Mouse (Mus musculus) bone marrow, adult 2 months (tissue): ENCODE data around the gene Fam193b. TPM values are rescaled to one million over a fixed set of nuclear protein-coding genes. Genes with fewer than 3 reads are reported as not detected.

Source experiments
- H3K27ac ChIP-seq: fragments of 200-500 bp; 2 replicates; pipeline ENCODE4 v1.5.1; 2012; ENCODE audit warnings: low read depth, mild to moderate bottlenecking, control low read depth, inconsistent platforms, low read length; ENCODE audit not compliant: control insufficient read depth, poor library complexity, insufficient read depth
- H3K4me1 ChIP-seq: fragments of 200-500 bp; 2 replicates; pipeline ENCODE4 v1.6.1; 2011; ENCODE audit warnings: low read length; ENCODE audit not compliant: control insufficient read depth, insufficient read depth
- H3K4me3 ChIP-seq: fragments of 200-500 bp; replicated peaks from 2 replicates; pipeline ENCODE3; 2011; ENCODE audit warnings: mild to moderate bottlenecking, low read depth, low read length, control low read depth; ENCODE audit not compliant: control insufficient read depth
- CTCF ChIP-seq: fragments of 200-500 bp; IDR thresholded peaks from 2 replicates; pipeline ENCODE4 v1.5.1; 2011; ENCODE audit warnings: low read length, control low read depth; ENCODE audit not compliant: control insufficient read depth, insufficient read depth
- POLR2A ChIP-seq: fragments of 200-500 bp; IDR thresholded peaks from 2 replicates; pipeline ENCODE4 v1.6.1; 2011; ENCODE audit warnings: low read depth, mild to moderate bottlenecking, control low read depth, low read length, borderline replicate concordance; ENCODE audit not compliant: control insufficient read depth
- WGBS: fragments of 180-500 bp; shearing (Covaris S2); methylation state at CpG from one replicate; pipeline ENCODE4 v1.1.7; 2018; 5-methylcytosine and 5-hydroxymethylcytosine counted together
- polyA plus RNA-seq: library from polyadenylated mRNA; stranded (reverse); fragments of >200 nt; gene quantifications from 2 replicates; pipeline ENCODE4 v1.2.4, GENCODE M21; 2011; ENCODE audit warnings: low replicate concordance; ENCODE audit not compliant: missing spikeins, insufficient read depth, insufficient read length

Gene Fam193b
- polyA plus RNA-seq, 1 experiment = 152 TPM

GRCm38 (mm10) chr13:55504390-55504789 is 66.5 kb downstream of the Fam193b start:
- H3K4me1 ChIP-seq = no peaks in the 10 kb centered on the region

GRCm38 (mm10) chr13:55502405-55502804 is 68.5 kb downstream of the Fam193b start:
- no peak for TF ChIP-seq CTCF
- TF ChIP-seq POLR2A = no peak
- H3K4me3 ChIP-seq = no peak overlapping the region
- H3K27ac ChIP-seq = no peak overlapping the region
- 78% methylated on average over 8 of the region's 8 CpGs for WGBS
- H3K4me1 ChIP-seq = no peaks in the 10 kb centered on the region

More at GRCm38 (mm10) chr13:55504390-55504789, 66.5 kb downstream of the Fam193b start:
- Histone ChIP-seq H3K27ac (no peak overlapping the region), H3K4me3 (no peak overlapping the region)
- TF ChIP-seq POLR2A (no peak), CTCF (no peak)
- WGBS = 87% methylated on average over 5 of the region's 5 CpGs

- TF ChIP-seq CTCF (no peak), POLR2A (no peak)
Measured at GRCm38 (mm10) chr13:55500575-55500974, 70.3 kb downstream of the Fam193b start.

GRCm38 (mm10) chr13:55498906-55499305 is 72.0 kb downstream of the Fam193b start:
- no peaks in the 10 kb centered on the region for H3K4me1 ChIP-seq
- TF ChIP-seq CTCF (no peak), POLR2A (no peak)
- H3K4me3 ChIP-seq = no peak overlapping the region
- no peak overlapping the region for H3K27ac ChIP-seq
- WGBS = 83% methylated on average over 11 of the region's 11 CpGs

More at GRCm38 (mm10) chr13:55500575-55500974, 70.3 kb downstream of the Fam193b start:
- Histone ChIP-seq H3K4me1 (no peaks in the 10 kb centered on the region), H3K4me3 (no peak overlapping the region), H3K27ac (no peak overlapping the region)
- 80% methylated on average over 10 of the region's 10 CpGs for WGBS

GRCm38 (mm10) chr13:55496661-55497060 is 74.3 kb downstream of the Fam193b start:
- Histone ChIP-seq H3K4me1 (no peaks in the 10 kb centered on the region), H3K4me3 (no peak overlapping the region), H3K27ac (no peak overlapping the region)
- TF ChIP-seq POLR2A (no peak), CTCF (no peak)
- WGBS = 83% methylated on average over 6 of the region's 6 CpGs

GRCm38 (mm10) chr13:55495702-55496101 is 75.2 kb downstream of the Fam193b start:
- WGBS = 73% methylated on average over 4 of the region's 4 CpGs
- Histone ChIP-seq H3K4me3 (no peak overlapping the region), H3K4me1 (no peaks in the 10 kb centered on the region), H3K27ac (no peak overlapping the region)
- TF ChIP-seq CTCF (no peak), POLR2A (no peak)

GRCm38 (mm10) chr13:55494883-55495621 is 75.9 kb downstream of the Fam193b start:
- WGBS = 17% methylated on average over 18 of the region's 18 CpGs
- TF ChIP-seq CTCF (no peak), POLR2A (no peak)
- Histone ChIP-seq H3K4me1 (no peaks in the 10 kb centered on the region), H3K4me3 (no peak overlapping the region), H3K27ac (no peak overlapping the region)

GRCm38 (mm10) chr13:55494257-55494656 is 76.7 kb downstream of the Fam193b start:
- 56% methylated on average over 2 of the region's 2 CpGs for WGBS
- TF ChIP-seq CTCF (no peak), POLR2A (no peak)
- H3K27ac ChIP-seq = no peak overlapping the region
- no peaks in the 10 kb centered on the region for H3K4me1 ChIP-seq
- no peak overlapping the region for H3K4me3 ChIP-seq

Other genes with a start within 250 kb of the Fam193b start
- 119 and 194 TPM in 2 replicates for gene Rab24, start 249.2 kb downstream of the Fam193b start, polyA plus RNA-seq
- gene Mxd3, start 241.3 kb downstream of the Fam193b start, polyA plus RNA-seq = 46.2 and 59.0 TPM in 2 replicates
- gene Lman2, start 208.3 kb downstream of the Fam193b start, polyA plus RNA-seq = 31.3 and 50.1 TPM in 2 replicates
- gene Rgs14, start 201.4 kb downstream of the Fam193b start, polyA plus RNA-seq = 20.6 and 51.6 TPM in 2 replicates
- gene Slc34a1, start 172.9 kb downstream of the Fam193b start, polyA plus RNA-seq = 6.7 TPM in 1 of 2 replicates, not detected in the other
- gene Pfn3, start 155.9 kb downstream of the Fam193b start, polyA plus RNA-seq = not detected in 2 replicates
- 1.3 TPM in 2 replicates for gene F12, start 144.3 kb downstream of the Fam193b start, polyA plus RNA-seq
- 64.8 and 109 TPM in 2 replicates for gene Grk6, start 126.0 kb downstream of the Fam193b start, polyA plus RNA-seq
- 3.1 and 4.1 TPM in 2 replicates for gene Prr7, start 106.9 kb downstream of the Fam193b start, polyA plus RNA-seq
- 2.2 and 3.5 TPM in 2 replicates for gene Dbn1, start 83.0 kb downstream of the Fam193b start, polyA plus RNA-seq
- 21.9 and 89.6 TPM in 2 replicates for gene Pdlim7, start 57.4 kb downstream of the Fam193b start, polyA plus RNA-seq
- gene Dok3, start 41.8 kb downstream of the Fam193b start, polyA plus RNA-seq = 80.8 and 191 TPM in 2 replicates
- gene Ddx41, start 34.5 kb downstream of the Fam193b start, polyA plus RNA-seq = 21.4 and 40.3 TPM in 2 replicates
- gene Tmed9, start 2.6 kb upstream of the Fam193b start, polyA plus RNA-seq = 35.1 and 73.6 TPM in 2 replicates
- 7.4 and 10.9 TPM in 2 replicates for gene B4galt7, start 28.8 kb upstream of the Fam193b start, polyA plus RNA-seq
- gene Caml, start 51.9 kb upstream of the Fam193b start, polyA plus RNA-seq = 26.9 TPM in 2 replicates
- gene Ddx46, start 63.9 kb upstream of the Fam193b start, polyA plus RNA-seq = 33.6 and 56.7 TPM in 2 replicates
- gene B230219D22Rik, start 122.0 kb upstream of the Fam193b start, polyA plus RNA-seq = 10.9 and 13.9 TPM in 2 replicates
- gene Txndc15, start 143.5 kb upstream of the Fam193b start, polyA plus RNA-seq = 10.0 and 12.3 TPM in 2 replicates
- gene Pcbd2, start 156.2 kb upstream of the Fam193b start, polyA plus RNA-seq = 22.8 and 24.1 TPM in 2 replicates
- gene Catsper3, start 213.4 kb upstream of the Fam193b start, polyA plus RNA-seq = 0.74 TPM in 1 of 2 replicates, not detected in the other